Mouse (Mus musculus): ENCODE data around the gene Gzmg. TPM values are rescaled to one million over a fixed set of nuclear protein-coding genes. Genes with fewer than 3 reads are reported as not detected.
"Not testable (repeated sequence)": the region's sequence is repeated elsewhere in the genome, so short reads cannot be mapped to it uniquely, and the experiment has no call there.

Gzmg gene
- polyA plus RNA-seq, 1 experiment from 2014 or later: not detected

- H3K4me3 ChIP-seq (ENCODE audit: low read depth, low read length): no peak overlapping the region
- H3K9me3 ChIP-seq (ENCODE audit: control insufficient read depth, low read length): no peaks in the 10 kb centered on the region
- no peak overlapping the region for H3K9ac ChIP-seq (ENCODE audit: low read depth, low read length)
- WGBS: 83% methylated on average over 5 of the region's 5 CpGs
- no peak for DNase-seq (ENCODE audit: low spot score)
- no peaks in the 10 kb centered on the region for H3K36me3 ChIP-seq (ENCODE audit: control insufficient read depth, insufficient read depth, low read length)
- H3K27ac ChIP-seq (ENCODE audit: low read depth, low read length): no peak overlapping the region
- no peak overlapping the region for H3K4me2 ChIP-seq
- no peak for ATAC-seq (replicated peaks; ENCODE audit: low FRiP score)
- H3K4me1 ChIP-seq (replicated peaks; ENCODE audit: control insufficient read depth, insufficient read depth, low read length): no peaks in the 10 kb centered on the region
- no peaks in the 10 kb centered on the region for H3K27me3 ChIP-seq (replicated peaks; ENCODE audit: control insufficient read depth, insufficient read depth, low read length)
These were observed 13.4 kb upstream of the Gzmg start for GRCm38 (mm10) chr14:56172744-56173143.

- Histone ChIP-seq H3K4me3 (ENCODE audit: low read depth, low read length) (no peak overlapping the region), H3K27me3 (replicated peaks; ENCODE audit: control insufficient read depth, insufficient read depth, low read length) (no peaks in the 10 kb centered on the region), H3K9ac (ENCODE audit: low read depth, low read length) (no peak overlapping the region), H3K9me3 (ENCODE audit: control insufficient read depth, low read length) (no peaks in the 10 kb centered on the region), H3K36me3 (ENCODE audit: control insufficient read depth, insufficient read depth, low read length) (no peaks in the 10 kb centered on the region), H3K4me2 (no peak overlapping the region), H3K27ac (ENCODE audit: low read depth, low read length) (no peak overlapping the region), H3K4me1 (replicated peaks; ENCODE audit: control insufficient read depth, insufficient read depth, low read length) (no peaks in the 10 kb centered on the region)
- DNase-seq (ENCODE audit: low spot score) (no peak), ATAC-seq (replicated peaks; ENCODE audit: low FRiP score) (no peak)
- 64% methylated on average over 6 of the region's 6 CpGs for WGBS
These were observed 8.6 kb upstream of the Gzmg start for GRCm38 (mm10) chr14:56168009-56168408.

- no peak overlapping the region for H3K9ac ChIP-seq (ENCODE audit: low read depth, low read length)
- WGBS: 79% methylated on average over 2 of the region's 2 CpGs
- H3K9me3 ChIP-seq (ENCODE audit: control insufficient read depth, low read length): no peaks in the 10 kb centered on the region
- DNase-seq (ENCODE audit: low spot score): no peak
- ATAC-seq (replicated peaks; ENCODE audit: low FRiP score): no peak
- no peak overlapping the region for H3K4me2 ChIP-seq
- H3K36me3 ChIP-seq (ENCODE audit: control insufficient read depth, insufficient read depth, low read length): no peaks in the 10 kb centered on the region
- no peak overlapping the region for H3K27ac ChIP-seq (ENCODE audit: low read depth, low read length)
- H3K4me3 ChIP-seq (ENCODE audit: low read depth, low read length): no peak overlapping the region
- H3K4me1 ChIP-seq (replicated peaks; ENCODE audit: control insufficient read depth, insufficient read depth, low read length): no peaks in the 10 kb centered on the region
- no peaks in the 10 kb centered on the region for H3K27me3 ChIP-seq (replicated peaks; ENCODE audit: control insufficient read depth, insufficient read depth, low read length)
These were observed 2.7 kb upstream of the Gzmg start for GRCm38 (mm10) chr14:56162109-56162508.

DNA sequence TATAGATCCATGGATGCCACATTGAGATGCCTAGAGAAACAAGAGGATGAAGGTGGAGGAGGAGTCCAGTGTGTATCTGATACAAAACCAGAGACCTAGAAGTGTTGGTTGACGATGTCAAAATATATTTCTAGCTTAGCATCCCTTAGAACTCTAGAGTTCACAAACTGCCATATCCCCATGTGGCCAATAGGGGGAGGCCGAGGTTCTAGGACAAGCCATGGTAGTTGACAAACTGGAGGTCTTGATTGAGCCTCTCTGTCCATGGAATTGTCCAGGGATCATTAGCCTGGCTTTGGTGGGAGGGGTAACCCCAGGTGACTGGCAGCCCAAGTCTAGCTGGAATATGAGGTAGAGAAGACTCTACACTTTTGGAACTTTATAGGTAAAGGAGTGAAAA, 4.0 kb downstream of the Gzmg start:
- no peak overlapping the region for H3K4me2 ChIP-seq
- no peaks in the 10 kb centered on the region for H3K4me1 ChIP-seq (replicated peaks; ENCODE audit: control insufficient read depth, insufficient read depth, low read length)
- WGBS: 63% methylated on average over 2 of the region's 2 CpGs
- H3K36me3 ChIP-seq (ENCODE audit: control insufficient read depth, insufficient read depth, low read length): no peaks in the 10 kb centered on the region
- DNase-seq (ENCODE audit: low spot score) (no peak), ATAC-seq (replicated peaks; ENCODE audit: low FRiP score) (no peak)
- H3K9ac ChIP-seq (ENCODE audit: low read depth, low read length): no peak overlapping the region
- H3K9me3 ChIP-seq (ENCODE audit: control insufficient read depth, low read length): no peaks in the 10 kb centered on the region
- H3K27ac ChIP-seq (ENCODE audit: low read depth, low read length): no peak overlapping the region
- H3K4me3 ChIP-seq (ENCODE audit: low read depth, low read length): no peak overlapping the region
- no peaks in the 10 kb centered on the region for H3K27me3 ChIP-seq (replicated peaks; ENCODE audit: control insufficient read depth, insufficient read depth, low read length)

GRCm38 (mm10) chr14:56133675-56134074, 25.7 kb downstream of the Gzmg start:
- not testable (repeated sequence) for DNase-seq (ENCODE audit: low spot score)

DNA sequence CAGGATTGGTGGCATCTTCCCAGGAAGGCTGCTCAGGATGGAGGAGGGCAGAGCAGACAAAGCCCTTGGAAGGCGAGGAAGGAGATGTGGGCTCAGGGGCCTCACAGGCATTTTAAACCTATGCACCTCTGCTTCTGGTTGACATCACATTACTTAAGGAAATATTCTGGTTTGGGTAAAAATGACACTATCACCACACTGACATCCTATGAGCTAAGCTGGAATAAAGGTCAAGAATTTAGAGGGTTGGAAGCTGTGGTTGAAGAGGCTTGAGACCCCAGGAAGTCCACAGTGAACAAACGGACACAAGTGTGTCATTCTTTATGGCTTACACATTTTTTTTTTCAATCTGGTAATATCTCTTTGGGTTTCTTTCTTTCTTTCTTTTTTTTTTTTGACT, 26.9 kb downstream of the Gzmg start, which contains the start of gene Gzmd:
Gene Gzmd, minus strand, starts transcription at position 101 of the 400 bp plus-strand sequence.
- not testable (repeated sequence) for H3K4me3 ChIP-seq (ENCODE audit: low read depth, low read length); H3K4me2 ChIP-seq; H3K4me1 ChIP-seq (replicated peaks; ENCODE audit: control insufficient read depth, insufficient read depth, low read length); ATAC-seq (replicated peaks; ENCODE audit: low FRiP score); DNase-seq (ENCODE audit: low spot score); H3K36me3 ChIP-seq (ENCODE audit: control insufficient read depth, insufficient read depth, low read length); H3K9ac ChIP-seq (ENCODE audit: low read depth, low read length); H3K27ac ChIP-seq (ENCODE audit: low read depth, low read length); H3K9me3 ChIP-seq (ENCODE audit: control insufficient read depth, low read length); H3K27me3 ChIP-seq (replicated peaks; ENCODE audit: control insufficient read depth, insufficient read depth, low read length)
- 64% methylated on average over 2 of the region's 2 CpGs for WGBS

More at GRCm38 (mm10) chr14:56133675-56134074, 25.7 kb downstream of the Gzmg start:
- not testable (repeated sequence) for H3K27ac ChIP-seq (ENCODE audit: low read depth, low read length); H3K4me1 ChIP-seq (replicated peaks; ENCODE audit: control insufficient read depth, insufficient read depth, low read length); H3K9me3 ChIP-seq (ENCODE audit: control insufficient read depth, low read length); H3K36me3 ChIP-seq (ENCODE audit: control insufficient read depth, insufficient read depth, low read length); H3K27me3 ChIP-seq (replicated peaks; ENCODE audit: control insufficient read depth, insufficient read depth, low read length); ATAC-seq (replicated peaks; ENCODE audit: low FRiP score); H3K4me3 ChIP-seq (ENCODE audit: low read depth, low read length); H3K9ac ChIP-seq (ENCODE audit: low read depth, low read length); H3K4me2 ChIP-seq
- WGBS: 71% methylated on average over 1 of the region's 1 CpGs

DNA sequence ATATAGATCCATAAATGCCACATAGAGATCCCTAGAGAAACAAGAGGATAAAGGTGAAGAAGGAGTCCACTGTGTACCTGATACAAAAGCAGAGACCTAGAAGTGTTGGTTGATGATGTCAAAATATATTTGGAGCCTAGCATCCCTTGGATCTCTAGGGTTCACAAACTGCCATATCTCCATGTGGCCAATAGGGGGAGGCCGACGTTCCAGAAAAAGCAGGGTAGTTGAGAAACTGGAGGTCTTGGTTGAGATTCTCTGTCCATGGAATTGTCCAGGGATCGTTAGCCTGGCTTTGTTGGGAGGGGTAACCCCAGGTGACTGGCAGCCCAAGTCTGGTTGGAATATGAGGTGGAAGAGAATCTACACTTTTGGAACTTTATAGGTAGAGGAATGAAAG, 31.0 kb downstream of the Gzmg start:
- Histone ChIP-seq H3K9ac (ENCODE audit: low read depth, low read length) (no peak overlapping the region), H3K9me3 (ENCODE audit: control insufficient read depth, low read length) (no peaks in the 10 kb centered on the region), H3K4me1 (replicated peaks; ENCODE audit: control insufficient read depth, insufficient read depth, low read length) (no peaks in the 10 kb centered on the region), H3K27ac (ENCODE audit: low read depth, low read length) (no peak overlapping the region), H3K36me3 (ENCODE audit: control insufficient read depth, insufficient read depth, low read length) (no peaks in the 10 kb centered on the region), H3K4me3 (ENCODE audit: low read depth, low read length) (no peak overlapping the region), H3K4me2 (no peak overlapping the region), H3K27me3 (replicated peaks; ENCODE audit: control insufficient read depth, insufficient read depth, low read length) (no peaks in the 10 kb centered on the region)
- ATAC-seq (replicated peaks; ENCODE audit: low FRiP score) (no peak), DNase-seq (ENCODE audit: low spot score) (no peak)
- 40% methylated on average over 3 of the region's 3 CpGs for WGBS

DNA sequence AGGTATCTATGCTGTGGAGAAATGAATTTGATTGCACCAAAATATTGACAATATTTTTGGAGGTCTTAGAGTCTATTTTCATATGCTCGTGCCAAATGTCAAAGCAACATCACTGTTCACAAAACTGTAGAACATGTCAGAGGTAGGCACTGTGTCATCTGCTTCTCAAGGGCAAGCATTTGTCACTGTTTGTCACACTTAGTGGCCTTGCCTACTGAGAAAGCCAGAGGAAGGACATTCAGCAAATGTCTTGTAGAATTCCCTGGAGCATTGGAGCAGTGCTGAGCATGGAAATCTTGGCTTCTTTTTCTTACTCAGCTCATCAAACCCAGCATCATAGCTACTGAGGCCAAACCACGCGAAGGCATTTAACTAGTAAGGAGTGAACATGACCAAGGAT, 35.9 kb downstream of the Gzmg start:
- WGBS: 84% methylated on average over 3 of the region's 3 CpGs
- H3K36me3 ChIP-seq (ENCODE audit: control insufficient read depth, insufficient read depth, low read length): no peaks in the 10 kb centered on the region
- H3K4me2 ChIP-seq: no peak overlapping the region
- H3K27ac ChIP-seq (ENCODE audit: low read depth, low read length): no peak overlapping the region
- no peak for ATAC-seq (replicated peaks; ENCODE audit: low FRiP score)
- no peak for DNase-seq (ENCODE audit: low spot score)
- no peaks in the 10 kb centered on the region for H3K4me1 ChIP-seq (replicated peaks; ENCODE audit: control insufficient read depth, insufficient read depth, low read length)
- H3K9me3 ChIP-seq (ENCODE audit: control insufficient read depth, low read length): no peaks in the 10 kb centered on the region
- H3K9ac ChIP-seq (ENCODE audit: low read depth, low read length): no peak overlapping the region
- no peaks in the 10 kb centered on the region for H3K27me3 ChIP-seq (replicated peaks; ENCODE audit: control insufficient read depth, insufficient read depth, low read length)
- H3K4me3 ChIP-seq (ENCODE audit: low read depth, low read length): no peak overlapping the region

GRCm38 (mm10) chr14:56120525-56120924, 38.9 kb downstream of the Gzmg start, which contains the start of gene Gzme:
TSS of gene Gzme (minus strand) at chr14:56120625.
- H3K27me3 ChIP-seq (replicated peaks; ENCODE audit: control insufficient read depth, insufficient read depth, low read length): no peaks in the 10 kb centered on the region
- DNase-seq (ENCODE audit: low spot score) (no peak), ATAC-seq (replicated peaks; ENCODE audit: low FRiP score) (no peak)
- no peak within 1 kb of the TSS for H3K4me3 ChIP-seq (ENCODE audit: low read depth, low read length)
- no peak within 1 kb of the TSS for H3K27ac ChIP-seq (ENCODE audit: low read depth, low read length)
- H3K36me3 ChIP-seq (ENCODE audit: control insufficient read depth, insufficient read depth, low read length): no peaks in the 10 kb centered on the region
- no peak within 1 kb of the TSS for H3K9ac ChIP-seq (ENCODE audit: low read depth, low read length)
- no peaks in the 10 kb centered on the region for H3K9me3 ChIP-seq (ENCODE audit: control insufficient read depth, low read length)
- no peaks in the 10 kb centered on the region for H3K4me1 ChIP-seq (replicated peaks; ENCODE audit: control insufficient read depth, insufficient read depth, low read length)
- H3K4me2 ChIP-seq: no peak within 1 kb of the TSS
